Mouse (Mus musculus) lung, adult 2 months (tissue): ENCODE data around the gene Nr5a2.

Source experiments
- CTCF ChIP-seq: fragments of 200-500 bp; IDR thresholded peaks from 2 replicates; pipeline ENCODE4 v1.5.1; 2011; ENCODE audit warnings: mild to moderate bottlenecking, low read length, control low read depth; ENCODE audit not compliant: insufficient read depth
- POLR2A ChIP-seq: fragments of 200-500 bp; IDR thresholded peaks from 2 replicates; pipeline ENCODE4 v1.6.1; 2011; ENCODE audit warnings: low read depth, mild to moderate bottlenecking, control low read depth, low read length, borderline replicate concordance; ENCODE audit errors: extremely low read depth

DNA sequence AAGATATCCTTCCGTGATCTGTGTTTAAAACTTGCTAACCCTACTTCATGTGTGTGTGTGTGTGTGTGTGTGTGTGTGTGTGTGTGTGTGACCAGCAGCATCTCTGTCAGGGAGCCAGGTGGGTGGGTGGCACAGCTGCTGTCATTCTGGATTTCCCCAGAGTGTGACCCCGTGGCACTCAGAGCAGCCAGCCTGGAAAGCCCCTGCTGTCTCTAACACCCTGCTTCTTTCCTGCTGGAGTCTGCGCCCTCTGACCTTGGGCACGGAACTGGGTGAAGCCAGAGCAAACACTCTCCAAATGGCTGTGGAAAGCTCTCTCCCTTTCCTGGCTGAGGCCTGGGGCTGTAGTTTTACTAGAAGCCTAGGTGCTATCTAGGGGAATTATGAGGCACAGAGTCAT, 100.8 kb downstream of the Nr5a2 start:
- TF ChIP-seq CTCF (no peak), POLR2A (no peak)
